Mouse (Mus musculus): ENCODE data around the gene Gja6.

DNA sequence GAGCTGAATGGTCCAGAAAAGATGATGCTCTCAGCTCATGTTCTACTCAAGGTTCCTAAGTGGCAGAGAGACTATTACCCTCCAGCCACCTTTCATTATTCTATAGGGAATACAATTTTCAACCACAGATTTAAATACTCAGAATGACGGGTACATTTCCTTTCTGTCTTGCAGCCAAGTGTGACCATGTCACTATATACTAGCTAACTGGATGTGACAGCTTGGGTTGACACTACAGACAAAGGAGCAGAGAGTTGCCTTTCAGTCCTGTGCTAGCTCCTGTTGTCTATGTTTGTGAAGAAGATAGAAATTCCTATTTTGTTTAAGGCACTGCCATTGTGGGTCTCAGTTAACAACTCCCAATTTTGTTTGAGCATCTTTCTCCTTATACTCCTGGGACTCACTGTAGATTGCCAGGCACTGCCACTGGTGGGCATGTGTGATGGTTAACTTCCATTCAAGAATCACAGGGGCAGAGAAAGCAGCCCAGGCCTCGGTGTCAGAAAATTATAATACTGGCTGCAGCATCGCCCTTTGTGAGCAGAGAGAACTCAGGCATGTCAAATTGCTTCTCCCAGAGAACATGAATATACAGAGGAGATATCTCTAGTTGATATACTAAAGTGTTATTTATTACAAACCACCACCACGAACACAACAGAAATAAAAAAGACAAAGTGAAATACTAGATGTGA, 43.0 kb downstream of the Gja6 start:
- TF ChIP-seq CTCF (IDR thresholded peaks at IDR 0.05; ENCODE audit: borderline replicate concordance, insufficient read depth, low read depth, low read length): no peak
- TF ChIP-seq POLR2A (IDR thresholded peaks at IDR 0.05; ENCODE audit: borderline replicate concordance, insufficient read depth, low read length): no peak
